Mouse (Mus musculus) CH12.LX (cell line): ENCODE results near the gene Nyap1. TPM values are rescaled to one million over a fixed set of nuclear protein-coding genes. Genes with fewer than 3 reads are reported as not detected.
A peak's percentile ranks its signal among the peaks of the same experiment; 100 is the strongest.

ENCODE experiments used
- DNase-seq: peaks from one replicate; pipeline ENCODE4 v3.0.0-alpha.2; 2013; ENCODE audit errors: extremely low read depth
- H3K27ac ChIP-seq: 2 replicates; pipeline ENCODE4 v1.5.1; 2012; ENCODE audit warnings: low read depth, mild to moderate bottlenecking, control low read depth, moderate library complexity; ENCODE audit not compliant: insufficient read depth
- H3K27me3 ChIP-seq: replicated peaks from 2 replicates; pipeline ENCODE3; 2012; ENCODE audit warnings: inconsistent platforms
- H3K36me3 ChIP-seq, 2 experiments: replicated peaks in 1 of 2; 2 replicates each; pipeline versions ENCODE3 to v1.6.1; 2012; ENCODE audit warnings: inconsistent platforms in 1 of 2, low read length in 1 of 2, mild to moderate bottlenecking in 1 of 2, mixed read lengths in 1 of 2, moderate library complexity in 1 of 2; ENCODE audit not compliant: control insufficient read depth in 1 of 2, insufficient read depth in 1 of 2
- H3K4me1 ChIP-seq, 2 experiments: 2 replicates each; pipeline ENCODE4 v1.6.1; 2012; ENCODE audit warnings: inconsistent platforms in 1 of 2, moderate library complexity in 1 of 2; ENCODE audit not compliant: insufficient read depth in 2 of 2, control insufficient read depth in 1 of 2
- H3K4me2 ChIP-seq: 2 replicates; pipeline ENCODE4 v1.6.1; 2012; ENCODE audit warnings: low read depth, mild to moderate bottlenecking, control low read depth; ENCODE audit not compliant: poor library complexity, insufficient read depth, severe bottlenecking
- H3K4me3 ChIP-seq, 3 experiments: fragments of 150-350 bp in 1 of 3; sonication (generic) in 1 of 3; replicated peaks in 1 of 3; 2 replicates each; pipeline versions ENCODE3 to v1.5.1; 2011 to 2012; ENCODE audit warnings: low read depth in 2 of 3, low read length in 2 of 3, mild to moderate bottlenecking in 2 of 3, moderate library complexity in 2 of 3, control low read depth in 1 of 3, improper control_type of control experiment in 1 of 3, inconsistent platforms in 1 of 3, mixed read lengths in 1 of 3; ENCODE audit not compliant: poor library complexity in 1 of 3
- H3K79me2 ChIP-seq: replicated peaks from 2 replicates; pipeline ENCODE4 v1.6.1; 2012; ENCODE audit warnings: mild to moderate bottlenecking, moderate library complexity; ENCODE audit not compliant: control insufficient read depth, poor library complexity, insufficient read depth, severe bottlenecking; ENCODE audit errors: extremely low read depth
- H3K9ac ChIP-seq: 2 replicates; pipeline ENCODE4 v1.6.1; 2012; ENCODE audit warnings: low read depth, mild to moderate bottlenecking, control low read depth, moderate library complexity; ENCODE audit not compliant: insufficient read depth
- H3K9me3 ChIP-seq: replicated peaks from 2 replicates; pipeline ENCODE3; 2012; ENCODE audit warnings: low read length, inconsistent platforms, mixed read lengths
- CHD2 ChIP-seq: IDR thresholded peaks from 2 replicates; pipeline ENCODE4 v1.6.1; 2011; ENCODE audit warnings: low read length, improper control_type of control experiment
- CTCF ChIP-seq, 2 experiments: IDR thresholded peaks in 1 of 2; conservative IDR thresholded peaks in 1 of 2; 2 replicates each; pipeline ENCODE4 v1.5.1; 2011 to 2012; ENCODE audit warnings: low read depth in 2 of 2, low read length in 2 of 2, improper control_type of control experiment in 1 of 2, inconsistent platforms in 1 of 2, mild to moderate bottlenecking in 1 of 2, moderate library complexity in 1 of 2
- E2F4 ChIP-seq: IDR thresholded peaks from 2 replicates; pipeline ENCODE4 v1.6.1; 2011; ENCODE audit warnings: low read depth, low read length, improper control_type of control experiment; ENCODE audit not compliant: insufficient replicate concordance
- HCFC1 ChIP-seq: IDR thresholded peaks from 2 replicates; pipeline ENCODE4 v1.6.1; 2012; ENCODE audit warnings: low read depth, mild to moderate bottlenecking, inconsistent platforms, low read length, improper control_type of control experiment
- IRF4 ChIP-seq: IDR thresholded peaks from 2 replicates; pipeline ENCODE4 v1.6.1; 2014; ENCODE audit warnings: low read depth, mild to moderate bottlenecking, inconsistent platforms, low read length, improper control_type of control experiment
- JUN ChIP-seq: IDR thresholded peaks from 2 replicates; pipeline ENCODE4 v1.6.1; 2011; ENCODE audit warnings: low read depth, mild to moderate bottlenecking, low read length, improper control_type of control experiment, moderate library complexity; ENCODE audit not compliant: insufficient read depth
- MAX ChIP-seq: IDR thresholded peaks from 2 replicates; pipeline ENCODE4 v1.6.1; 2011; ENCODE audit warnings: low read length, improper control_type of control experiment
- MAZ ChIP-seq: IDR thresholded peaks from 2 replicates; pipeline ENCODE4 v1.6.1; 2012; ENCODE audit warnings: low read depth, mild to moderate bottlenecking, inconsistent platforms, low read length, improper control_type of control experiment, moderate library complexity
- MXI1 ChIP-seq: IDR thresholded peaks from 2 replicates; pipeline ENCODE4 v1.6.1; 2011; ENCODE audit warnings: mild to moderate bottlenecking, low read depth, low read length, improper control_type of control experiment
- NELFE ChIP-seq: IDR thresholded peaks from 2 replicates; pipeline ENCODE4 v1.6.1; 2011; ENCODE audit warnings: low read depth, low read length, improper control_type of control experiment
- PAX5 ChIP-seq: IDR thresholded peaks from 2 replicates; pipeline ENCODE4 v1.6.1; 2012; ENCODE audit warnings: low read length, inconsistent platforms, mixed read lengths
- POLR2A ChIP-seq: IDR thresholded peaks from 2 replicates; pipeline ENCODE4 v1.6.1; 2011; ENCODE audit warnings: low read depth, mild to moderate bottlenecking, improper control_type of control experiment, low read length
- RAD21 ChIP-seq: IDR thresholded peaks from 2 replicates; pipeline ENCODE4 v1.6.1; 2011; ENCODE audit warnings: low read depth, mild to moderate bottlenecking, low read length, improper control_type of control experiment, moderate library complexity
- RCOR1 ChIP-seq: conservative IDR thresholded peaks from 2 replicates; pipeline ENCODE4 v1.6.1; 2012; ENCODE audit warnings: low read depth, mild to moderate bottlenecking, inconsistent platforms, low read length, improper control_type of control experiment
- SIN3A ChIP-seq: IDR thresholded peaks from 2 replicates; pipeline ENCODE4 v1.6.1; 2012; ENCODE audit warnings: low read length, improper control_type of control experiment, inconsistent platforms
- SMC3 ChIP-seq: IDR thresholded peaks from 2 replicates; pipeline ENCODE4 v1.6.1; 2011; ENCODE audit warnings: low read depth, low read length, improper control_type of control experiment
- TCF12 ChIP-seq: IDR thresholded peaks from 2 replicates; pipeline ENCODE4 v1.6.1; 2014; ENCODE audit warnings: low read depth, mild to moderate bottlenecking, inconsistent platforms, low read length, improper control_type of control experiment
- UBTF ChIP-seq: IDR thresholded peaks from 2 replicates; pipeline ENCODE4 v1.6.1; 2012; ENCODE audit warnings: low read depth, mild to moderate bottlenecking, inconsistent platforms, low read length, improper control_type of control experiment, moderate library complexity
- USF1 ChIP-seq: IDR thresholded peaks from 2 replicates; pipeline ENCODE4 v1.6.1; 2014; ENCODE audit warnings: low read depth, mild to moderate bottlenecking, inconsistent platforms, low read length, improper control_type of control experiment
- ZNF384 ChIP-seq: IDR thresholded peaks from 2 replicates; pipeline ENCODE4 v1.6.1; 2012; ENCODE audit warnings: low read depth, low read length, improper control_type of control experiment, inconsistent platforms
- dilution Hi-C: fragments of 300-500 bp; cut with MboI; formaldehyde crosslinking; loops from 2 replicates; pipeline ENCODE4 v1.14.3; 2020; ENCODE audit warnings: low sequenced_read_pairs; ENCODE audit not compliant: extremely low pct_unique_long_range_greater_than_20kb, extremely low pct_ligation_motif_present
- in situ Hi-C: fragments of 300-500 bp; cut with MboI; formaldehyde crosslinking; loops from 3 replicates; pipeline ENCODE4 v1.14.3; 2019; ENCODE audit warnings: low sequenced_read_pairs, low pct_ligation_motif_present, low pct_unique_long_range_greater_than_20kb, mixed read lengths
- polyA plus RNA-seq: library from polyadenylated mRNA; unstranded; fragments of >175 nt; gene quantifications from 2 replicates; pipeline ENCODE4 v1.2.1, GENCODE M21; 2012; ENCODE audit warnings: low read depth; ENCODE audit not compliant: insufficient read length
- total RNA-seq, 2 experiments: library from RNA; depleted of rRNA; stranded (reverse); fragments of 300-350 nt in 1 of 2; fragments of >200 nt in 1 of 2; gene quantifications; 2 replicates each; pipeline ENCODE4 v1.2.3; 2012 to 2014

The Nyap1 gene
- total RNA-seq (2012; rRNA removed) = 0.67 and 1.4 TPM in 2 replicates
- 0.28 and 0.34 TPM in 2 replicates for total RNA-seq (2014; rRNA removed)
- polyA plus RNA-seq = 0.35 and 0.43 TPM in 2 replicates

GRCm38 (mm10) chr5:137741023-137741931 is at the start of gene Nyap1:
Gene Nyap1 (minus strand): TSS chr5:137741607.
- H3K27me3 ChIP-seq = peaks cover 10% of the 10 kb centered on the region
- peak; percentile 52 for DNase-seq
- no peak for TF ChIP-seq CHD2
- TF ChIP-seq USF1 = no peak
- peak in 1 of 2 experiments; percentile 71; a peak in 2 of 4 replicates for TF ChIP-seq CTCF (conservative IDR thresholded peaks at IDR 0.05 in 1 of 2, IDR thresholded peaks at IDR 0.05 in 1 of 2; ENCODE audit: low read depth in 2 of 2, low read length in 2 of 2)
- TF ChIP-seq POLR2A = peak; percentile 34; the same call in 1 of the 2 replicates
- no peak; the same call in 1 of the 2 replicates for TF ChIP-seq TCF12
- no peak for TF ChIP-seq NELFE
- TF ChIP-seq E2F4 = 0 out of 2 replicates have a peak, but pooled peaks have one; percentile 36
- TF ChIP-seq IRF4 = no peak
- TF ChIP-seq ZNF384 = no peak
- no peak; the same call in none of the 2 replicates for TF ChIP-seq RAD21
- peak; percentile 55 for TF ChIP-seq SMC3
- no peak for TF ChIP-seq UBTF
- no peak for TF ChIP-seq MAX
- TF ChIP-seq MAZ = peak; percentile 86
- TF ChIP-seq HCFC1 = no peak; the same call in 1 of the 2 replicates
- TF ChIP-seq JUN = no peak
- TF ChIP-seq RCOR1 = no peak
- no peak for TF ChIP-seq MXI1
- no peak for TF ChIP-seq PAX5
- no peak for TF ChIP-seq SIN3A
- H3K4me3 ChIP-seq = peak within 1 kb of the TSS; percentile 35 to 57 (median 48)
- H3K4me1 ChIP-seq = peaks cover 0 to 25% of the 10 kb centered on the region in 2 experiments; a peak in 2 of 4 replicates
- no peak within 1 kb of the TSS for H3K27ac ChIP-seq
- H3K4me2 ChIP-seq = peak within 1 kb of the TSS; percentile 39
- no peaks in the 10 kb centered on the region for H3K36me3 ChIP-seq
- H3K79me2 ChIP-seq = no peaks in the 10 kb centered on the region
- in situ Hi-C loops = no loop called here
- H3K9me3 ChIP-seq = no peaks in the 10 kb centered on the region
- dilution Hi-C loops = no loop called here
- H3K9ac ChIP-seq = peak within 1 kb of the TSS; percentile 4; the same call in 1 of the 2 replicates
